Mouse (Mus musculus): Measurements from ENCODE around the gene Cyp2u1. TPM values are rescaled to one million over a fixed set of nuclear protein-coding genes. Genes with fewer than 3 reads are reported as not detected.

Cyp2u1 gene
- polyA plus RNA-seq, 1 experiment, result 3.8 TPM

DNA sequence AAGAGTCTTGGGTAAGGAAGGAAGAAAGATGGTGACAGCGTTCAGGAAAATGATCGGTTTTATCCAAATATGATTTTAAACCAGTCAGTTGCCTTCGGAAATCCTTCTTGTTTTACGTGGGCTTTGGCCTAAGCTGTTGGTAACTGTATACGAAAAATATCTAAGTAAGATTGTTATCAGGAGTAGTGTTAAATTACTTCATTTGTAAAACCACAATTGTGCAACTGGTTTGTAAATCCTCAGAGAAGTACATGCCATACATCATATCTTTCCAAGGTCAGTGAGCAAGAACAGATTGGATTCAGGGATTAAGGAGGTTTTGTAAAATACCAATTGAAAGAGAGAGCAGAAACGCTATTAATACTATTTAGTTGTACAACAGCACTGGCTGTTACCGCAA is 3.2 kb upstream of the Cyp2u1 start:
- peak; percentile 58 for DNase-seq (ENCODE audit: low read depth)

DNA sequence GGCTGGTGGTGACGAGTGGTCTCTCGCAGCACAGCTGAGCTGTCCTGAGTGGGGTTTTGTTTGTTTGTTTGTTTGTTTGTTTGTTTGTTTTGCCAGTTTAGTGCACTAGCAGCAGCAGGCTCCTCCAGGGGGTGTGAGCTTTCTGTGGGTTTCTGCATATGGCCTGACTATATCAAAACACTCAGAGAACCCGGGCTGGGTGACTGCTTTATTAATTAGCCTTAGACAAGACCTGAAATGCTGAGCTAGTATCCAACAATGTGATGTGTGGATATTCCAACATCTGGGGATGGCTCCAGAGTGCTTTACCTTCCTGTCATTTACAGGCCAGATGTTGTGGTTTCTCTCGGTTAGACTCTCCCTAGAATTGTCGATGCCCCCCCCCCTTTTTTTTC is 290 bp upstream of the Cyp2u1 start:
- no peak for DNase-seq (ENCODE audit: low read depth)

DNA sequence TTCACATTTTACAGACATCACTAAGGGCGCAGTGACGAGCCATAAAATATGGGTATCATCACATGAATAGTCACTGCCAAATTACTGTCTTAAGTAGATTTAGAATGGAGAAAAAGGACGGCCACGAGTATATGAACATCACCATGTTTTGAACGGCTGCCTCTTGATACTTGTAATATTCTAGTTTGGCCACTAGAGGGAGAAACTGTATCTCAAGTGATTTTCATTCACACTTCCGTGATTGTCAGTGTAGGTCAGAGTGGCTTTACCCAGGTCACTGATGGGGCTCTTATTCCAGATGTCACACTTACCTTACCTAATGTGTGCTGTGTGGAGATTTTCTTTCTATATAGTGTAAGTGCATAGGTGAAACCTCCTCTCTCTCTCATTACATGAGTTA is 3.1 kb downstream of the Cyp2u1 start:
- no peak for DNase-seq (ENCODE audit: low read depth)

DNA sequence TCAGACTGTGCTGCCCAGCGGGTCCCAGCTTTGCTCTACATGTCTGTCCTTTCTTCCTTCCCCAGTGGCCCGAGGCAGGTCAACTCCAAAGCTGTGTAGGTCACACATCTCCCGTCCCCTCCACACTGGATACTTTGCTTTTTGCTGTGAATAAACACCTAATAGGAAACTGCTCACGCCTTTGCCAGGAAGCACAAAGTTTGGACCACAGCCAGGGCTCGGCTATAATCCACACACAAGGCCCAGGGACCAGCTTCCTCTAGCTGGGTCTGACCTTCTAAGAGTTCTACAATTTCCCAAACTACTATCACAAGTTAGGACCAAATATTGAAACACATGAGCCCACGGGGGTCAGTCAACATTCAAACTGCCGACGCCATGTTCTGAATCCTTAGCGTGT is 3.9 kb downstream of the Cyp2u1 start:
- DNase-seq (ENCODE audit: low read depth), result no peak

DNA sequence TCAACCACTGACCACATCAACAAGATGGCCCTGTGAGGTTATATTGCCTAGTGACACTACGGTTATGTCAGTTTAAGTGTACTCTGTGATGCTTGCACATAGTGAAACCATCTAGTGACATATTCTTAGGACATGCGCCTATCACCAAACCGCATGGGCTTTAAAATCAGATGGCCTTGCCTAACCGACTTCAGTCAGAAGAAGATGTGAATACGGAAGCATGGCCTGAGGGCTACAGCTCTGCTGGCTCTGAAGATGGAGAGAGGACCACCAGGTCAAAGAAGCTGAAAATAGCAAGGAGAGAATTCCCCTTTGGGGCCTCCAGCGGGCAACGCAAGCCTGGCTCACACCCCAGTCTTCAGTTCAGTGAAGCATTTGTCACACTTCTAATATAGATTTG is 6.1 kb downstream of the Cyp2u1 start:
- no peak for DNase-seq (ENCODE audit: low read depth)

DNA sequence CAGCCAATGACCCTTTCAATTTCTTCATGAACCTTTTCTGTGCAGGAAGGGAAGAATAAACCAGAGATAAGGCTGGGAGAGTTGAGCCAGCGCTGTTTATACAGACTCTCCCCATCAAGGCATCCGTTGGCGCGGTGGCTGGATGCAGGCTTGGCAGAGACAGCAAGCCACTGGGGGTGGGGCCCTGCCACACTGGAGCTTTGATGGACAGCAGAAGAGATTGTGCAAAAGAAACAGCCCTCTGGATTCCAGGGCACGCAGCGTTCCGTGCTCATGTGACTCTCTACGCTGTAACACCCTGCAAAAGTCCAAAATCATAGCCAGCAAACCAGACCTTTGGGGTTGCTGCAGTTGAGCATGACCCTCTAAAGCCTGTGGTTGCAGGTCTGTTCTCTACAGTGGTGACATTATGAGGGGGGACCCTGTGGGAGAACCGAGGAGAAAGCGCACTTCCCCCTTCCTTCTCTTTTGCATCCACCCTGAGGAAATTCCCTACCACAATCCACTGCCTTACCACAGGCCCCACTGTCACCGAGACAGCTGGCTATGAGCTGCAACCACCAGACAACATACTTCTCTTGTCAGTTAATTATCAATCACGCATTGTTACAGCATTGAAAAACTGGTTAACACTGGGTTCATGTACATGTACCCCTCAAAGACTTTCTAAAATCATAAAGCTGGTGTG is 7.4 kb downstream of the Cyp2u1 start:
- DNase-seq (ENCODE audit: low read depth), result no peak

DNA sequence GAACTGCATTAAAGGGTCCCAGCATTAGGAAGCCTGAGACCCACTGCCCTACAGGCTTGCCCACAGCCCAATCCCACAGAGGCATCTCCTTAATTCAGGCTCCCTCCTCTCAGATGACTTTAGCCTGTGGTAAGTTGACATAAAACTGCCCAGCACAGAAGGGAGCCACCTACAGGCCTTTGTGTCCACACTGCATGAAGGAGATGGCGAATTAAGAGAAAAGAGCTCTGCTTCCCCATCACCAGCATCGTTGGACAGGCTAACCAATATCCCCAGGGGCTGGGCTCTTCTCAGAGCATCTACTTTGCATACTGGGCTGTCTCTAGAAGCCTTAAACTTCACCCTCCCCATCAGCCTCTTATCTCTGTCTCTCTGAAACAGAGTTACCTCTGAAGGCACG is 8.5 kb downstream of the Cyp2u1 start:
- DNase-seq (ENCODE audit: low read depth), result no peak

DNA sequence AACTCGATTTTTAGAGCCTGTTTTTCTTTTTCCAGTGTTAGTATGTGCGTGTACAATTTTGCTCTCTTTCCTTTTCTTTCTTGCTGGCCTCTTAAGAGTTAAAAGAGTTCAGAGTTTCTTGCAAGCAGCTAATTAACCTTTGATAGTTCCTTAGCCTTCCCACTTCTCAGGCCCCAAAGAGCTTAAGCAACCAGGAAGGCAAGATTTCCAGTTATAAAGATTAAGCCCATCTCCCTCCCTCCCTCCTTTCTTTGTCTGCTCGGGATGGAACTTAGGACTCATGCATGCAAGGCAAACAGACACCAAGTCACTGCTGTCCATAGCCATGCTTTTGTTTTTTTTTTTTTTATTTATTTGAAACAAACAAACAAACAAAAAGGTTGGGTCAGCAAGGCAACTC is 10.1 kb downstream of the Cyp2u1 start:
- no peak for DNase-seq (ENCODE audit: low read depth)

DNA sequence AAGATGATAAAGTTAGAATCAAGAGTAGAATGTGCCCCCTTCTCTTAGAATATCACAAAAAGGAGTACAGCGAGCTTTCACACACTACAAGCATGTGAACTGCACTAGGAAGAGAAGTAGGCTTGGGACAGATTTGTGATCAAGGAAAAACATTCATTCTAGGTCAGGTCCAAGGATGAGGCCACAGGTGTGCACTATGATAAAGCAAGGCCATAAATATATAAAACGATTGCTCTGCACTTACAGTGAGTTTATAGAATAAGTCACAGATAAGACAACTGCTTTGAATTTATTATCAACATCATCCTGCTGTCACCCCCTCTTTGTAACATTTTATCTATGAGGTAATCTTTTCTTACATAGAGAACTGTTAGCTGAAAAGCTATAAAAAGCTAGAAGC is 10.7 kb downstream of the Cyp2u1 start:
- DNase-seq (ENCODE audit: low read depth), result no peak

DNA sequence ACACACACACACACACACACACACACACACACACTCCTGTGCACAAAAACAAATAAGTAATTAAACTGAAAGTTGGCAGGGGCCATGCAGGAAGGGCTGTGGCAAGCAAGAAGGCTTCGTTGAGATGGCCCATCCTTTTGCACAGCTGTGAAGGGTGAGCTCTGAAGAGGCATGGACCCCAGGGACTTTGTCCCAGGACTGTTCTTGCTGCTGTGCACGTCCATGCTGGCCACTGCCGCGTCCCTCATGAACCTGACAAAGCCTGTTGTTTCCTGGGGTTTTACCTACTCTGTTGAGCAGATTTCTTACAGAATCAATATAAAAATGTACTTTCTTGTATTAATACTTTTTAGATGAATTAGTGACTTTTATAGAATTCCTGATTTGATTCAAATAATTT is 11.1 kb downstream of the Cyp2u1 start:
- no peak for DNase-seq (ENCODE audit: low read depth)

DNA sequence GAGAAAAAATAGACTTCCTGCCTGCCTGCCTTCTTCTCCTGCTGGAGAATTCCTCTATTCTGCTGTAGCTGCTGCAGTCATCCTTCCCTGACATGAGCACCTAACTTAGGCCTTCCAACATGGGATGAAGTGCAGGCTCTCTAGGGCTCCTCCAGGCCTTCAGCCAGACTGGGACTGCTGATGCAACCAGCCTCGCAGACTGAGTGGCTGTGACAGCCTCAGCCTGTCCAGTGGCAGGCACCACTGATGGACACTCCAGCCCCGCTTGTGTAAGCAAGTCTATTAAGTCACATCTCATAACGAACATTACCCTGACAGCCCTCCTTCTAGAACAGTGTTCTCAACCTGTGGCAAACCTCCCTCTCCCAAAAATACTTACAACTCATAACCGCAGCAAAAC is 28.9 kb downstream of the Cyp2u1 start:
- DNase-seq (ENCODE audit: low read depth), result no peak

DNA sequence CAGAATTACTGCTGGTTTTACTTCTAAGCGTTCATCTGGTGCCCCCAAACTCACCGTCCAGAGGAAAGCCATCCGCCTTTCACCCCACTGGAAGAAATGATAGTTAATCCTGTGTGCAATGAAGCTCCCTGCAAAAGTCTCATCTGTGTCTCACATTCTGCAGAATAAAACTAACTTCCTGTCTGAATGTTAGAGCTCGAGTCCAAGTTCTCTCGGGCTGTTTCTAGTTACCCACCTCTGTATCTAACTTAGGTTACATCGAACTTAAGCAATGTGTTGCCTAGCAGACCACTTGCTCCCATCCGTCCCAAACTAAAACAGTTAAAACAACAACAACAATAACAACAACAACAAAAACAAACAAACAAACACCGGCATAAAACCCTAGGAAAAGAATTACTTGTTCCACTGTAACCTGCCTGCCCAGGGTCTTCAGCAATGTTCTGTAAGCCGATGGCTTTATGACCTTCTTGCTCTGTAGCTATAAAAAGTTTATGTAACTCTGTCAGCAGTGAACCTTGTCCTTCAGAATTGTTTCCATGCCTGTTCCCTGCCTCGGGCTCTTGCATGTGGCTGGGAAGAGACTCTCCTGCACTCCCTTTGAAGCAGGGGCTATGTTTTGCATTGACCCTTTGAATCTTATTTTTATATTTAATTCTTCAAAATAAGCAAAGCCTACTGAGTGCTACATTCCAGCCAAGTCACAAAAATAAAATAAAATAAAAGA is 30.5 kb downstream of the Cyp2u1 start:
- DNase-seq (ENCODE audit: low read depth), result no peak

DNA sequence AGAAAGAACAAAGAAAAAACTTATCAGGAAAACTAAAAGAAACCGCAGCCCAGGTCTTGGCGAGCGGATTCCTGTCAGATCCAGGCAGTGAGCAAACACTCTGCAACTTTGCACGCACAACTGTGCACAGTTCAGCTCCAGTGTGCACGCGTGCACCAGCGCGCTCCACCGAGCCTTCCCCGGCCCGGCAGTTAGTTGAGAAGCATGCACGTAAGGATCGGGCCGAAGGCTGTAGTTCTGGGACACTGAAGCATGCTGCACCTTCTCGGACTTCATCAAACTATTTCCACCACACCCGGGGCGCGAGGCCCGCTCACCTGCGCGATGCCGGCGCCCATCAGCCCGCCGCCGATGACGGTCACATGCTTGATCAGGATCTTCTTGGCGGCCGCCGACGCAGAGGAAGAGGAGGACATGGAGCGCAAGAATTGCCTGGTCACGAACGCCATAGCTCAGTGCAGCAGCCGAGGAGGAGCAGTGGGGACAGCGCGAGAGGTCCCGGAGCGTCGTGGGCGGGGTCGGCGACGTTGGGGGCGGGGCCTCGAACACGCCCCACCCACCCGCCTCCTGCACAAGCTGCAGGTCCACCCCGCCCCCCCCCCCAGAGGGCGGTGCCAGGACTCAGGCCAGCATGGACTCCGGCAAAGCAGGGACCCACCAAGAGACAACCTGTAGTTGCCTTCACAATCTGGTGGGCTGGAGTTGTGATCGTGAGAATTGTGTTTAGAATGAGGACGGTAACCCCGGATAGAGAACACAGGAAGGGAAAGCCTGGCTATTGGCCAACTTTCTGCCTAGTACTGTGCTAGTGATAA is 31.3 kb downstream of the Cyp2u1 start, which contains the start of gene Hadh:
Gene Hadh (minus strand): TSS at position 543 of the 815 bp plus-strand sequence.
- no peak for DNase-seq (ENCODE audit: low read depth)

DNA sequence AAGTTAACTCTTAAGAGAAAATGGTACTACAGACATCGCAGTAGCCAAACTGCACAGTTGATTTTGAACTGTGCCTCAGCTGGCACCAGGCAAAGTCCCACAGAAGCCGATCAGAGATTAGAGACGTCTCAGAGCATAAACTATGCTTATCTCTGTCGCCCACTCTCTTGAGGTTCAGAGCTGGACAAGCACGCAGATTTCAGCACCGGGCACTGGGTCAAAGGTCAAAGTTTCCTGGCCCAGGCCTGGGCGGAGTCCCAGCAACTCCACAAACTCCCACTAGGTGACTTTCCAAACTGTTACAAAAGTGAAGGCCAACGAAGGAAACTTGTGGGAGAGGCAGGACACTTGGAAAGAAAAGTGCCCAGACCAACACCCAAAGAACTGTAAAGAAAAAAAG is 31.9 kb downstream of the Cyp2u1 start:
- no peak for DNase-seq (ENCODE audit: low read depth)

DNA sequence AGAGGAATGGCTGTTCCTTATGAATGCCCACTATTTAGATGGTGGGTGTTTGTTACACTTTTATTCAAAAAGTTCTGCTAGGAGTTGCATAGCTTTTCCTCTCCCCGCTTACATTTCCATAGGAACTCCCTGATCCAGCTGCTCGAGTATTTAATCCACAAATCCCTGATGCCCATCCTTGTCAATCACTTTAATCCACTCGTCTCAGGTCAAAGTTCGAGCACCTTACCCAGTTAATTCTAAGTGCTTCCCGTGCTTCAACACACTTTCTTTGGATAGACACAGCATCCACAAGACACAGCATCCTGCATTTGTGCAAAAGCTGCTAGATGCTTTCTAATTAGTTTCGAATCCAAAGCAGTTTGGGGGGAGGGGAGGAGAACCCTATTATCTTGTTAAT is 32.6 kb downstream of the Cyp2u1 start:
- DNase-seq (ENCODE audit: low read depth), result no peak

DNA sequence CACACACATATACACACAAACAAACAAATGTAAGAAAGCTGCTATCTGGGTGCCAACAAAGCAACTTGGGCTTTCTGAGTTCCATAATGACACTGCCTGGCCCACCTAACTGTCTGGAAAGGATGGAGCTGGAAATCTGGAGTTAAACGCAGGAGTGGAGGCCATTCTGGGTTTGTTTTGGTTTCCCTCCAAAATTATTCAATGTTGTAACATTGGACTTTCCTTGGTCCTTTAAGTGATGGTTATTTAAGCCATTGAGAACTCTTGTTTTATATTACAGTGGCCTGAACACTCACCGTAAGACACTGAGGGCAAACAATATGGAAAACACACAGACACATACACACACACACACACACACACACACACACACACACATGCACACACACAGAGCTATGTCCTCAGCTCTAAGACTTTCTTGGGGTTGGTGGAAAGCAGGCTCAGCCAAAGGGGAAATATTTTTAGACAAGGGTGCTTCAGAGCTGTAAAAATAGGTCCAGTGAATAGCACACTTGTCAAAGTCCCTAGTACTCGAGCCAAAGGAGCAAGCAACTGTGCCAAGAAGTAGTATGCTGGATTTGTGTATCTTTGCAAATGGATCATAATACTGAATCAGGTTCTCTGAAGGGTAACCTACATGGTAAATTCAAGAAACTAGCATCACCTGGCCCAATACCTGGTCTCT is 36.5 kb downstream of the Cyp2u1 start:
- no peak for DNase-seq (ENCODE audit: low read depth)

DNA sequence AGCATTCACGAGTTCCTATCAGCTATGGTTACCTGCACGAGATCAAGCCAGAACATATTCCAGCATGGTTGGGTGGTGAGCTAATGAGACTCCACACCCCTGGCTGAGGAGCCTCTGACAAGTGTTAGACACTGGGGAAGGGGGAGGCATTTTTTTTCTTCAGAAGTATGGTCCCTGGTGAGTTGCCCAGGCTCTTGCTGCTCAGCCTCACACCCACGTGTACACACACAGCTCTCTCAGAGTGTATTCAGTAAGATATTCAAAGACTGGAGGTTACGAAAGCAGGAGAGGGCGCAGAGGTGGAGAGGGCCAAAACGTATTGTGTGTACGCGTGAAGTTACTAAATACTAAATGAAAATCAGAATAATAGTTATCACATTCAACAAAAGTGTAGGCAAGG is 37.5 kb downstream of the Cyp2u1 start:
- no peak for DNase-seq (ENCODE audit: low read depth)

DNA sequence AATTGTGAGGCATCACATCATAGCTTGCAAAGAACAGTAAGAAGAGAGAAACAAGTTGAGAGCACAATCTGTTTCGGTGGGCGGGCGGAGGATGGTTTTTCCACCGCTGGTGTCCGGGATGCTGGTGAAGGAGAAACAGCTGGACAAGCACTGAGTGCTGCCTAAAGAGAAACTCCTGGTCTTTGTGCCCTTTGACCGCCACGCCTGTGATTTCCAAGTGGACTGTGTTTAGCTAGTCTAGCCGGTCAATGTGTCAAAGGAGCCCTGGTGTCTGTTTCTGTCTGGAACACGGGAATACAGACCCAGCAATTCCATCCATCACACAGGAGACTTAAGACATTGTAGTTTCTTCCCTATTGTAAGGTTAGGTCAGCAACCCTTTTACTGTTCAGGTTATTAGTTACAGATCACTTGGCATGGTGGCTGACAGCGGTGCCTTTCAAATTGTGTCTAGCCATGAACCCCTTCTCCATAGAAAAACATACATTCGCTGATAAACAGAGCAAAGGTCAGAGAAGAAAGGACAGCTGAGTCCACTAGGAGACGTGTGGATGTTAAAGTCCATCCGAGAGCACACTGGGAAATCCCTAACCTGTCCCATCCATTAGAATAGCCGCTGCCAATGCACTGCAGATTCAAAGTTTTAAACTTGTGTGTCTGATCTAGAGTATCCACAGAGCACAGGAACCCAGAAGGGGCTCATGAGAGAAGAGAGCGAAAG is 39.1 kb downstream of the Cyp2u1 start:
- no peak for DNase-seq (ENCODE audit: low read depth)

DNA sequence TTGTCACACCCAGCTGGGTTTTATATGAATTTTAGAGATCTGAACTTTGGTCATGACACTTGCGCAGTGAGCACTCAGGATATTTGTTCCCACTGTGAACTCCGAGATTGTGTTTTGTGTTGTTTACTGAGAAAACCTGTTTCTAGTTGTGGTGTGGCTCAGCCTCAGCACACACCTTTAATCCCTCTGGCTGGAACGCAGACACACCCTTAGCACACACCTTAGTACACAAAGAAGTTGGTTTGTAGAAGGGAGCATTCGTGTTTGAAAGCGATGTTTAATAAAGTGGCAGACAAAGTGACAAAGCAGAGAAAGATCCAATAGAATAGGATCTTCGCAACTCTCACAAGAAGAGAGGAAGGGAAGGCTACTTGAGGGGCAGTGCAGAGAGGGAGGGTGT is 42.6 kb downstream of the Cyp2u1 start:
- DNase-seq (ENCODE audit: low read depth), result no peak

DNA sequence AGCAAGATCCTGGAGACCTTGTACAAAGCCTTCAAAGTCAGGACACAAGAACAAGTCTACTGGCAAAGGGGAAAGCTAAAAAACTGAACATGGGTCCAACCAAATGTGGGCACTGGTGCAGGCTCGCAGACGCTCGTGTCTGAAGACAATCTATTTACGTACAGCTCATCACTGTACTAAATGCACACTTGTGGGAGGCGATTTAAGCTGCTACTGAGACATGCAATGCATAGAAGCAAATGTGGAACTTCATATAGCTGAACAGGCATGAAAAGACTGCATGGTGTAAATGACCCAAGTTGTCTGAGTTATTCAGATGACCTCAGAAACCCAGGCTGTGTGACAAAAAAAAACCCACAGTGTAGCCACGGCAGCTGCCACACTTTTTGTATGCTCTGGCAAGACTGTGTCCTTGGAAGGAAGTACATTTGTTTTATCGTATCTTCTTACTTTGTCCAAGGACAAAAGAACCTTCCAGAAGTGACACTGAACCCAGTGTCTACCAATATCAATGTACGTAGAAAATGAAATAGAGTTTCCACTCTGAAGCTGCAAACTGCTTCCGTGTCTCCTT is 43.5 kb downstream of the Cyp2u1 start:
- no peak for DNase-seq (ENCODE audit: low read depth)

DNA sequence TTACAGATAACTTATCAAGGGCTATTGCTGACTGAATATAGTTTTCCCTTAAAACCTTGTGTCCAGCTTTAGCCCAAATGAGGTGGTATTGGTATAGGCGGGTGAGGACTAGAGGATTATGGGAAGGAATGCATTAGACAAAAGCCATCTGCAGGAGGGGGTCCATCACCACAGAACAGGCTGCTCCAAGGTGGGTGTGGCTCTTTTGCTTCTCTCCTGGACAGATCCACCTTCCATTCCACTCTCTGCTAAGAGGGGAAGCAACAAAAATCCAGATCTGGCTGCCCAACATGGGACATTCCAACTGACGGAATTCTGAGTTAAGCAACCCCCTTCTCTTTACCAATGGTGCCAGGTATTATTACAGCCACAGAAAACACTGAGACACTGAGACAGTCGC is 44.1 kb downstream of the Cyp2u1 start:
- no peak for DNase-seq (ENCODE audit: low read depth)
